Mouse (Mus musculus) adipocyte (in vitro differentiated cells): Measurements from ENCODE around the gene Gm13090.

Experiments used
- DNase-seq: peaks from one replicate; pipeline ENCODE4 v3.0.0-alpha.2; 2016; ENCODE audit warnings: low spot score

The Gm13090 gene

DNA sequence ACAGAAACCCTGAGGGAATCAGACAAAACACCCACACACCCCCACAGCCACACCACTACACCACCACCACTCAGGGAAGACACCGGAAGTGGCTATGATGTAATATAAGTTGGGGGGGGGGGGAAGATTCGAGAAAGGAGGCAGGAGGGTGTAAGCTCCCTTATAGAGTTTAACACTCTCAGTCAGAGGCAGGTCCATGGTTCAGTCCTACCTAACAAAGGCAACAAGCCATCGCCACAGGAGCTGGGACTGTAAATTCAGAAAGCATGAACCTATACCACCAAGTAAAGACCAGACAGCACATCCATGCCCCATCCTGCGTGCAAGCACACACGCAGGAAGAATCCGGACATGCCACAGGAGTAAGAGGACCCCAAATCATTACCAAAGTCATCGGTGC is at the start of gene Gm13090:
Gm13090 (plus strand) TSS at position 301 of the 400 bp plus-strand sequence.
- no peak for DNase-seq

DNA sequence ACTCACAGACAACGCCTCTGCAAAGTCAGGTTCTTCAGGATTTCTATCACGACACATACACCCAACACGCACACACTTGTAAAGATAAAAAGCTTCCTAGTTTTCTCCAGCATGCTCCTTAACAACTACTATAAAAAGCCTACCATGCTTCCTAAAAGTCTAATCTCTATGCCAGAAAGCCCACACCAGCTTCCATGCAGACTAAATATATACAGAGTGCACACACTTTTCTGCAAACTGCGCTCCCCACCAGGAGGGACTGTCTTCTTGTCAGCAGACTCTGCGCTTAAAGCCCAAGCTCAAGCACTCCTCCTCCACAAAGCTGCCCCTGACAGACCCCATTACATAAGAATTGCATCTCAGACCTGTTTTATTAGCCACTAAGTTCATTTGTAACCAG is 47.9 kb upstream of the Gm13090 start:
- DNase-seq: no peak

DNA sequence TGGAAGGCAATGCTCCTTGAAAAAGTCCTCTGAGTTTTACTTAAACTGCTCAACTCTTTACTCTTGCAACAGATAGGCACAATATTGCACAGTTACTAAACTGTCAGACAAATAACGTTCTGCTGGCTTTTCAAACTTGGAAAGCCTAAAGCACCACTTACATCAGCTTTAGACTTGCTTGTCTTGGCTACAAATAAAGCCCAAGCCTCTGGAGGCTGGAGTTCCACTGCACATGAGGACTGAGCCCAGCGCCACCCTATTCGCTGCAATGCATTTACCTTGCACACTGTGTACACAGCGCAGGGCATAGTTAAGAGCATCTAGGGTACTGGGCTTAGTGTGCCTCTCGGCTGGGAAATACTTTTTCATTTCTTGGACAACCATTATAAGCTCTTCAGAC is 46.1 kb upstream of the Gm13090 start:
- peak; percentile 88 for DNase-seq

DNA sequence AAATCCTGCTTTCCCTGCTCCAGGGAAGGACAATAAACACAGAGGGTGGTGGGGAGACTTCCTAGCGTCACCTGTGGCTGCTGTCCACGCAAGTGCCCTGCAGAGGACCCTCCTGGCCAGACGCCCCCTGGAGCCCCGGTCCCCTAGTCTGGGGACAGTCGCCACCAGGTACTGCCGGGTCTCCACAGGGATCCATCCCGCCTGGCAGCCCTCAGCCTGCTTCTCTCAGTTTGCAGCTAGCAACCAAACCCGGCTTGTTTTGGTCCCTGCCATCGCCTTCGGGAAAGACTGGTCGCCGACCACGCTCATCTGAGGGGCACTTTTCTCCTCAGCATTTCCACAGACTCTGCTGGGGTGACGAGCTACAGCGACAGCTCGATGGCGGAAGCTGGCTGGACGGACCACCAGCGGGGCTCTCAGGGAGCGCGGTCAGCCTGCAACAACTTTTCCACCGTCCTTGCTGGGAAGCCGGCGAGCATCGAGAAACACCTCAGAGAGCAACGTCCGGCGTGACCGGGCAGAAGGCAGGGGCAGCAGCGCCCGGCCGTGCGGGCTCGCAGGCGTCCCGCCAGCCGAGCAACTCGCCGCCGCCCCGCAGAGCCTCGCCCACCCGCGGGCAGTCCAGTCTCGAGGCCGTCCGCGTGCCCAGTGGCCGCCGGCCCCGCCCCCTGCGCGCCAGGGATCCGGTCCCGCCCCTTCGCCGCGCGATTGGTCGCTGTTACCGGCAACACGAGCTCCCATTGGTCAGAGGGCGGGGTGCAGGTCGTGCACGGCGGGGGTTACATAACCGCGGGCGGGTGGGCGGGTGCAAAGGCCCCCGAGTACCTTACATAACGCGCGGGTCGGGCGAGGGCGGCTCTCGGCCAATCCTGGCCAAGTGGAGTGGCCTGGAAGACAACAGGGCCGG is 45.1 kb upstream of the Gm13090 start, which contains the start of gene Per3:
Per3 (minus strand) TSS at position 629 of the 907 bp plus-strand sequence.
- peak; percentile 96 for DNase-seq

DNA sequence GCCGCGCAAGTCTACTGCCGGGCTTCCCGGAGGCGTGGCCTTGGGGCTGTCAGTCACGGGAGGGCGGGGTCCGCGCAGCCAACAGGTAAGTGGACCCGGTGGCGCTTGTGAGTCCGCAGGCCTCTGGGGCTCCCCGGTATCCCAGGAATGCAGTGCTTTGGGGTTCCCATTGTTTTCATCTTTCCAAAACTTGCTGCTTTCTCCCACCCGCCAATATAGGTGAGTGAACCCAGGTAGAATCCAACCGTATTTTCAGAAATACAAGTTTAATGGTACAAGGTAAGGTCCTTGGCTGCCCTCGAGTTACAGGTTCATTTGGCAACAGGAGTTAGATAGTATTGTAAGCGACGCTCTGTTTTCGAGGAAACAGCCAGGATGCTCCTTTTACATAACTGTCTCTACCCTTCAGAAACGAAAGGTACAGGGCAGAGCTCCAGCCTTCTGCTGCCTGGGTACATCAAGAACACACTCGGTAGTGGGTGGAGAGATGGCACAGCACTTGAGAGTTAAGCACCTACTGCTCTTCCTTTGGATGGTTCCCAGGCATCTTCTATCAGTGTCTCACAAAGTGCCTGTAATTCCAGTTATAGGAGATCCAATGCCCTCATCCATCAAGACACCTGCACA is 44.3 kb upstream of the Gm13090 start:
- DNase-seq: no peak

DNA sequence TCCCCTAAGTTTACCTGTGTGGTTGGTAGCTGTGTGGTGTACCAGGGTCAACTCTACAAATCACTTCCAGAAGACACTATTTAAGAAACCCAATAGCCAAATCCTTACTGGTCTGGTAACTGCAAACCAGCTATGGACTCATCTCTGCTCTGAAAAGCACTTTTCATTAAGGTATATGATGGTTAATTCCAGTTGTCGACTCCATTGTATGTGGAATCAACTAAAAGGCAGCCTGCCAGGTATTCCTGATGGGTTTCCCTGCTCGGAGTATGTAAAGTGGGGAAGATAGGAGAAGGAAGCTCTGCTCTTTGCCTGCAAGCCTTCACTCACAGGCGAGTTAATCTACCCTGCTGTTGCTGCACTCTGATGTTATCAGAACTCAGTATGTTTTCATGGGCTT is 42.8 kb upstream of the Gm13090 start:
- no peak for DNase-seq

DNA sequence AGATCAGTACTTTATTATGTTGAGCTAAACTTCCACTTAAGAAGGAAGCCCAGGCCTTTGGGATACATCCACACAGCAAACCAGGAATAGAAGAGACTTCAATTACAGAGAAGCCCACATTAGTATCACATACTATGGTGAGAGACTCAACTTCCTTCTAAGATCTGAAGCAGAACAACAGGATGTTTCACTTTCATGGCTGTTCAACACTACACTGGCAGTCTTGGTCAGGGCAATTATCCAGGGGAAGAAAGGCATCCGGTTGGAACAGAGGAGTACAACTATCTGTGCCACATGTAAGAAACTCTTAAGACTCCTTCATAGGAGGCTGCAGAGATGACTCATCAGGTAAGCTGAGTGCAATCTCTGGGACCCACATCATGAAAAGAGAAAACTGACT is 38.2 kb upstream of the Gm13090 start:
- DNase-seq: no peak

DNA sequence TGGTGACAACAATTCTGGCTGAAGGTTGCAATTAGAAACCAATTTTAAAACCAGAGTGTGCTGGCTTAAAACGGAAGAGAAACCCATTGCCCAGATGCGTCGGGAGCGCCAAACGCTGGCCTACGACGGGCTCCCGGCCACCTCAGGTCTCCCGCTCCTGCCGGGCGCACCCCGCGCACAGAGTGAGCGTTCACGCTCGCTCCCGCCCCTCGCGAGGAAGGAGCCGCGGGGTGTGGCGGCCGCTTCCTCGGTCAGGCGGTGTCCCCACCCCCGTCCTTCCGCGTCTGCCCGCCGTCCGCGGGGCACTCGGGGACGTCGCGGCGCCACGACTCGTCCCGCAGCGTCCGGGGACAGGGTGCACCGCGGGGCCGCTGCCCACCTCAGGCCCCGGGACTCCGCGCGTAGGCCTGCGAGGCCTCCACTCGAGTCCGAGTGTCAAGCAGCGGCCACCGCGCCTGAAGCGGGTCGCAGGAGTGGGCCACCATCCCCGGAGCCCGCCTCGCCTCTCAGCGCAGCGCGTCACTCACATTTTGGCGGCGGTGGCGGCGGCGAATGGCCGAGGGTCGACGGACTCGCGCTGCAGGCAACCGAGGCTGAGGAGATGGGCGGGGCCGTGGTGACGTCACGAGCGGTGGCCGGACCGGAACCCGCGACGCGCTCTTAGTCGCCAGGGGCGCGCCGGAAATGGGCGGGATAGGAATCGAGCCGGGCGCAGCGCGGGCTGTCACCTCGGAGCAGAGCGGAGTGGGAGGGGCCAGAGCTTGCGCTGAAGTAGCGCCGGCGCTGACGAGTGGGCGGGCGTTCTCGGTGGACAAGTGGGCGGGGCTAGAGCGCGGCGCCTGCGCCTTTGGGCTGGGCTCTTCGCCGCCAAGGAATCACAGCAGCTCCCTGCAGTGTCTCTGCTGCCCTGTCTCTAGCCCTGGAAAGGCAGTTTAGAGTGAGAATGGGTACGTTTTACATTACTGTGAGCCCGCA is 31.7 kb upstream of the Gm13090 start, which contains the start of gene Vamp3:
Vamp3 (minus strand) TSS at position 617 of the 975 bp plus-strand sequence.
- DNase-seq: peak; percentile 98

DNA sequence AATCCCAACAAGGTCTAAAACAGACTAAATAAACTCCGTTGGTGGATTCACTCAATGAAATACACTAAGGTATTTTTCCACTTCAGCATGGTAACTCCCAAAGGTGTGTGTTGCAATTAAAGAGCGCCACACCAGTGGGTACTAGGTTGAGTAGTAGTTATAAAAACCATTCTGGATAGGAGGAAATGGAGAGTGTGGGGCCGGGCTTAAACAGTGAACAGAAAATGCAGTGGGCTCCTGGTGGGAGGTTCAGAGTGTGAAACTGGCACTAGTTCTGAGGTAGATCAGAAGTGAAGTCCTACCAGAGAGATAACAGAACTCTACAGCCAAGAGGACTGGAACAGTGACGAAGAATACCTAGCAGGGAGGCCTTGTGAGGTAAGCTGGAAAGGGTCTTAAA is 30.7 kb upstream of the Gm13090 start:
- DNase-seq: no peak

DNA sequence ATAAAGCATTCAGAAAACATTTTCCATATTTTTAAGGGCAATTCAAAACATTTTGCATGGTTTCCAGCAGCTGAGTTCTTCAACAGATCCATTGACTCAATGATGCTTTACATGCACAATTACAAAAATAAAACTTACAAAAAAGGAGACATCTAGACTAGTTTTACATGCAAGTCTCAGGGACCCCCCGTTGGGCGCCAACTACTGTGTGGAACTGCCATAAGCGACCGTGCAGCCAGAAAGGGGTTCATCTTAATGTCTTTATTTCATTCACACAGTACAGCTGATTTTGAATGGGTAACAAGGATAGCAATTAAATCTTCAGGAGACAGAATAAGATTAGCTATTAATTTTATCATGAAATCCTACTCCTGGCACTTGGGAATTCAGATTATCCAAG is 29.8 kb upstream of the Gm13090 start:
- no peak for DNase-seq

DNA sequence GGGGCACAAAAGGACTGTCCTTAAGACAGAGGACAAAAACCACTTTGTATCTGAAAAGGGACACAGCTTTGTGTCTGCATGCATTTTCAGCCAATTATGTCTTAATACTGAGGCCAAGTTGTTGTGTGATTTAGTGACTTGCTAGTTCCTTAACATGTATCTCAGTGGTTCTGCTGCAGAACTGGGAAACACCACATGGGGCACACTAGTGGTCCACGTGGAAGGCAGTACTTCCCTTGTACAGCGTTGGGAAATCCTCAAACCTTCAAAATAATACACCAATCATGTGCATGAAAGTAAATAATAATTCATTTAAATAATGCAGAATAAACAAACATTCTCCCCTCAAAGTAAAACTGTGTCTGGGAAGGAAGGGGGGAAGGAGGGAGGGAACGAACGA is 20.6 kb upstream of the Gm13090 start:
- no peak for DNase-seq

DNA sequence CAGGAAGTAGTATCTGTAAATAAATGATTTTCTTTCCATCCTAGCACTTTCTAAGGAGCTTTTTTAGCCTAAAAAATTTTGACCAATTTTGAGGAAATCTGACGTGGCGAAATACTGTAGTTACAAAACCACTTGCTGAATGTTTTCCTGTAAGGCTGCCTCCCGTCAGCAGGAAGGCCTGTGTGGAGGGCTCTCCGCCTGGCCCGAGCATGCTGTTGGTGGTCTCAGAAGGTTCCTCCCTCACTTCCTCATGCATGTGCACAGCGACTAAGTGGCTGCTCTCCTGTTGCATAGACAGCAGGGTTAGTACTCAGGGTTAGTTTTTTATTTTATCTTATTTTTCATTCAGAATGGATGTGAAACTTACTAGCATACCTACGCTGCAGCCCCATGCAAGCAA is 18.4 kb upstream of the Gm13090 start:
- DNase-seq: no peak

DNA sequence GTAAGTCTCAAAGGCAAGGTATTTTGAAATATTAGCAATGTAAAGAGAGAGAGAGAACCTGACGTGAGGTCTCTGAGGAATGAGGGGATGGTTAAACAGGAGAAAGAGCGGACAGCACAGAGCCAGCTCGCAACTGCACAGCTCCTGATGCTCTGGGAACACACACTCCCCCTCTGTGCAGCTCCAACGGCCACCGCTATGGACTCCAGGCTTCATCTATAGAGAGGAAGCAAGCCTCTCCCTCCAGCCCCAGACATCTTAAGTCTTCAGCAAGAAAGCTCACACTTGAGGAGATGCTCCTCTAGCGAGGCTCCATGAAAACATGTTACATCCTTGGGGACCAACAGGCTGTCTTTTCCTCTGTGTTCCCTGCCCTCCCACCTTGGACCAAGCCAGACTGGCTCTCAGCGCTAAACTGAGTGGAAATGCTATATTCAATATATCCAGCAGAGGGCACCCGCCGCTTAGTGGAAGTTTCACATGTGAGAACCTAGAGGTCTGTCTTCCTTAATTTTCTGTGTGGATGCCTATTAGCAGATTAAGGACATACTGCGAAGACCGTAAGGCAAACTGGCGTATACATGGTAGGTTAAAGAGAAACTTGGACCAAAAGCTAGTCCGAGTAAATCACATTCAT is 16.1 kb upstream of the Gm13090 start:
- peak; percentile 75 for DNase-seq

DNA sequence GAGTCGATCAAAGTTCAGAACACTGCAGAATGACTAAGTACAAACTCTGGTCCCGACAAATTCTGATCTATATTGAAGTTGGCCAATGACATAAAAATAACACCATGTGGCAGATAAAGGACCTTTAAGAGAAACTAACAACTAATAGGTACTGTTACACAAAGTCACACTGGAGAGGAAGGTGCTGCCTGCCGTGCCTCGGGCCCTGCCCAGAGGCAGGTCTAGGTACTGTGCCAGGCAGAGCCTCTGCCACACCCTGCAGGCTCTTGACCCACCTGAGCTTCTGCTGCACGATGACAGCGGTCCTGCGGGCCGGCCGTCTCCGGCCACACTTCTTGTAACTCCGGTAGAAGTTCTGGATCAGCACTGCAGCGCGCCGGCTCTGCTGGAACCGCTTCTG is 14.6 kb upstream of the Gm13090 start:
- no peak for DNase-seq

DNA sequence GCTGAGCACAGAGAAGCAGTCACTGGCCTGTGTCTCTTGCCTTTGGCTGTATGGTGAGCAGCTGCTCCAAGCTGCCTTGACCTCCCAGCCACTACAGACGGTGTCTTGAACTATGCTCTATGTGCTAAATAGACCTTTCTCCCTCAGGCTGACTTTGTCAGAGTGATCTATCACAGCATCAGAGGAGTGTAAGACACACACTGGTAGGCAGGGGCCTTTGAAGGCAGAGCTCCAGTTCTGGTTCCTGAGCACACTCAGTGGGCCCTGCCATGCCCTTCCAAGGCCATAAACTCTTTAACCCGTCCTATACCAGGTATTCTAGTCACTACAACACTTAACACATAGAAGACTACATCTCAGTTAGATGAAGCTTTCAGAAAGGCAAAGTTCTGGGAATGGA is 8.0 kb upstream of the Gm13090 start:
- DNase-seq: no peak

DNA sequence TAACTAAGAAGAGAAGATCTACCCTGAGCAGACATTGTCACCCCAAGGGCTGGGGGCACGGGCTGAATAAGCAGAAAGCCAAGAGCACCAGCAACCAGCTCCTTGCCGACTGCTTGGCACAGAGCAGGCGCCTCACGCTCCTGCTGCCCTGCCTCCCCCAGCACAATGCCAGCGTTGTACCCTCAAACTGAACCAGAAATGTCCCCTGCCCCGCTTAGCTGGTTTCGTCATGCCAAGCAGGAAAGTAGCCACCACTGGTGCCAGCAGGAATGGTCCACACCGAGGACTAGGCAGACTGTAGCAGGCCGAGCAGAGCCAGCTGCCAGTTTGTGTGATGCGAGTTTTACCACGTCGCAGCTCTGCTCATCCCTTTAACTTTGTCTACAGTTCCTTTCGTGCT is 7.4 kb upstream of the Gm13090 start:
- DNase-seq: no peak

DNA sequence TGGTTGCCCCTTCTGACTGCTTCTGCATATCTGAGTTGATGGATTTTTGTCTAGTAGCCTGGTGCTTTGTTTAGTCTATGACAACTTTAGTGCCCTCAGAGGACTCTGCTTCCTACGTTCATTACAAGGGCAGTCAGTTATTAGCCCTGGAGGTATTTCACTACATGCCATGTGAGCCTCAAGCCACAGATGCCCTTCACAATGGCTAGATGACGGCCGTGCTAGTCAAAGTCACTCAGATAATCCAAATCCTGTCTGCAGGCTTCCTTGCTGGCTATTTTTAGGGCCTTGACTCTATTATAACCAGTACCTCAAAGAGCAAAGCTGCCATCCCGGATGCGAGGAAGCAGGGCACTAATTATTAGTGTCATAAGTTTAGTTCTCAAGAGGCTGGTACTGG is 6.3 kb upstream of the Gm13090 start:
- DNase-seq: no peak

DNA sequence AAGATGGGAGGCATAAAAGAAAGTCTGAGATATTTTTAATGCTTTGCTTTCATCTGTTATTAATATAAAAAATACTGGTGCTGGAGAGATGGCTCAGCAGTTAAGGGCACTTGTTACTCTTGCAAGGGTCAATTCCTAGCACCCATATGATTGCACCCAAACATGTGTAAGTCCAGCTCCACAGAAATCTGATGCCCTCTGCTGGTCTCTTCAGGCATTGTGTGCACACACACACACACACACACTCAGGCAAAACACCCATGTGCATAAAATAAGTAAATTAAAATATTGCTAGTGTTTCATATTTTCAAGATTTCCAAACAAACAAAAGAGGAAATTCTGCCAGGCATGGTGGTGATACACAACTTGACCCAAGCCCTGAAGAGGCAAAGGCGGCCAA is 2.0 kb upstream of the Gm13090 start:
- DNase-seq: no peak

DNA sequence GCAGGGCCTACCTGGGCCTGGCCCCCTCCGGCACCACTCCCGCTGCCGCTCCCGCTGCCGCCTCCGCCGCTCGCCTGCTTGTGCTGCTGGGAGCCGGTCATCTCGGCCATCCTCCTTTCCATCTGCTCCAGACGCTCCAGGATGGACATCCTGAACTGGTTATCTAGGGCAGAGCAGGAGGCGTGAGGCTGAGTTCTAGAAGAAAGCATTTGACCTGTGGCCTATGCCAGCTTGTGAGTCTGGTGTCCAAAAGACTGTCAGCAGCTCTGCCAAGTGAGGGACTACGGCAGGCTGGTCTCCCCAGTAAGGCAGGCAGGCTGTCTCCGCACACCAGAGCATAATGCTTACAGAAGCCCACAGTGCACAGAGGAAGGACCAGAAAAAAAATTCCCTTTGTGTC is 551 bp upstream of the Gm13090 start:
- no peak for DNase-seq

DNA sequence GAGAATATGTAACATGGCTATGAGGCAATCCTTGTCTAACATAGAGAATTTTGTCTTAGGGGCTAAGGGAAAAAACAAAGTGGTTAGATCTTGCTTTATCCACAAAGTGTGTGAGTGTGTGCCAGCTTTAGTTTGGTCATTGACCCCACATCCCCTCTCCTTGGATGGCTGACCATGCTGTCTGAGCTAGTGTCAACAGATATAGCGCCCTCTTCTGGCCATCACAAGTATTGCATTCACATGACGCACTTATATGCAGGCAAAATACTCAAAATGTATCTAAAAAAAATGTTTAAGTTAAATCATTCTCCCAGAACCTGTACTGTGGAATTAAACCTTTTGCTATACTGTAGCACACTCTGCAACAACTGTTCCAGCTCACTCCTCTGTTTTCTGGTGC is 5.8 kb downstream of the Gm13090 start:
- no peak for DNase-seq

DNA sequence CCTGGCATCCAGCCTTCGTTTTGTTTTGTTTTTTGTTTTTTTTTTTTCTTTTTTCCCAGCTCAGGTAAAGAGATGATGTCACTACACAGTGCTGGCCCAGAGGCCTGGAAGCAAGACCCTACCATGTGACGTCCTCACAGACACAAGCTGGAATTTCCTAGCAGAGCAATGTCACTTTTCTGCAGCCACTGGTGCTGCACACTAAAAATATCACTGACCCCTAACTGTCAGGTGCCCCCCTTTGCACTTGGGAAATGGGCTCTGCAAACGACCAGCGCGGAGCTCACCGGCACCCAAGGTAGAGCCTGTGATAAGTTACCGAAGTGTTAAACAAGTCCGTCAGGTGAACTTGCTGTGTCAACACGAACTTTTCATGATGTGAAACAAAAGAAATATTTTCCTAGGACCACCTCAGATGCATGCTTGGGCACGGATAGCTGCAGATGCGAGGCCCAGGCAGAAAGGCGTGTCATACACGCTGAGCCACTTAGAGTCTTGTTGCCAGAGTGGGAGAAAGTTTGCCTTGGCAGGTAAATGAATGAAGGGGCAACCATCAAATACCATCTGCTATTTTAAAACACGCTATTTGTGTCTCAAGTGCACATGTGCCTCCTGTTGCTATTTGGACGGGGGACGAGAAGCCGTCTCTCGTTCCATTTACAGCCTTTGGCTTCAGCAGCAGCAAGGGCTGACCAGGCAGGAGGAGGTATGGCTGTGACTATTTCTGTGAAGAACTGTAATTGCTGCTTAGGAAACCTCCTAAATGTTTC is 7.1 kb downstream of the Gm13090 start:
- no peak for DNase-seq
